Mouse (Mus musculus): ENCODE measurements around the gene Eml6. TPM values are rescaled to one million over a fixed set of nuclear protein-coding genes. Genes with fewer than 3 reads are reported as not detected.

Eml6 gene
- polyA plus RNA-seq, 1 experiment from 2014 or later: 0.13 TPM

DNA sequence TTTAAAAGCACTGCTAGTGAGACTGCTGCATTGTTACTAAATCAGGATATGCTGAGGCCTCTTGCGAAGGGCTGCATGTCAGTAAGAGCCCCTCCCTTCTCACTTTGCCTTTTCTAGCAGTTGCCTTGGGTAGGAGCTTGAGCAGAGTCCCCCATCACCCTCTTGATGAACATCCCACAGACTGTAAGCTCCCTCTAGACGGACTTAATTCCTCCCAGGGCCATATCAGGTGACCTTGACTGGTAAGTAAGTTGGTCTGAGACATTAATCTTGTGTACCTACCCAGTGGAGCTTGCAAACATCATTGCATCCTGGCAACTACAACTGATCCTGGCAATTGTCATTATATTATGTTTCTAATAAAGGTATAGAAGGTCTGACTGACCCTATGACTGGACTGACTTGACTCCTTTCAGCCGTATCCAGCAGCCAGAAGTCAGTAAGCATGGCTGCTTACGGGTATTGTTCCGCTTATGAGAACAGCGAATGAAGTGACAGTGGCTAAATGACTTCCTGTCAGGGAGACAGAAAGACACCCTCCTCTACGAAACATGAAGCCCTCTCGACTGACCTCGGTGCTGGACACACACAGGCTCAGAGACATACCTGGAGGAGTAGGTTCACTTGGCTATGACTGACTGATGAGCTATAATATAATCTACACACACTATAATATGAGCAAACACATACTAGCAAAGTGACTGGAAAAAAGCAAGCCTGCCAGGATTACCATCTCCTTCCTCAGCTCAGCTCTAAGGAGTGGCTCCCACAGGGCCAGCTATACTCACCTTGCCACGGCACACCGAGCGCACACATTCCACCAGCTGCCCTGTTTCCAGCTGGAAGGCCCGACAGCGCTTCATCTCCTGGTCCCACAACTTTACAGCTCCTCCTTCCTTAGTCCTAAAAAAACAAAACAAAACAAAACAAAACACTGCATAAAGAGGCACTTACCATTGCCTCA is 273.9 kb downstream of the Eml6 start:
- no peaks in the 10 kb centered on the region for H3K27me3 ChIP-seq (ENCODE audit: insufficient read depth, low read length)
- no peak overlapping the region for H3K27ac ChIP-seq (ENCODE audit: low read depth)
- H3K4me1 ChIP-seq (ENCODE audit: insufficient read depth): no peaks in the 10 kb centered on the region
- H3K9me3 ChIP-seq (ENCODE audit: low read length): no peaks in the 10 kb centered on the region
- H3K36me3 ChIP-seq (replicated peaks; ENCODE audit: insufficient read depth, low read length): no peaks in the 10 kb centered on the region
- H3K9ac ChIP-seq (replicated peaks): no peak overlapping the region
- DNase-seq (no peak), ATAC-seq (no peak)
- H3K4me3 ChIP-seq (ENCODE audit: low read depth, low read length): no peak overlapping the region
- WGBS (ENCODE audit: insufficient replicate concordance): 87% methylated on average over 14 of the region's 14 CpGs
- no peak for TF ChIP-seq EP300 (IDR thresholded peaks at IDR 0.05; ENCODE audit: low read depth)
- TF ChIP-seq CTCF (IDR thresholded peaks at IDR 0.05; ENCODE audit: low read depth): no peak
- H3K4me2 ChIP-seq (ENCODE audit: low read depth, low read length): no peak overlapping the region

DNA sequence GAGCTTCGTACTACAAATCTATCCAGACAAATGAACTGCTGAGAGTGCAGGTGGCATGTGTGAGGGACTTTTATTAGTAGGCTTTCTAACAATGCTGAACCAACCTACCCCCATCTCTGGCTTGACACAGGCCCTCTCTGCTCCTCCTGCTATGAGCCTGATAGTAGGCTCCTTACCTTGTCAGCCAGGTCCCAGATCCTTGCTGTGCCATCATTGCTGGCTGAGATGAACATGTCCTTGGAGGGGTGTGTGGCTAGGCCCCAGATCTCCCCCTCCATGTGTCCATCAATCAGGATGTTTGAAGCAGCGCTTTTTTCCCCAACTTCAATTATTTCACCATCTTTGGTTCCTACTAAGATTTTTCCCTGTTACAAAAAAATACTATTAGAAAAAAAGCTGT is 274.8 kb downstream of the Eml6 start:
- H3K36me3 ChIP-seq (replicated peaks; ENCODE audit: insufficient read depth, low read length): 0 out of 2 replicates have a peak, but pooled peaks cover 5% of the 10 kb centered on the region
- H3K4me3 ChIP-seq (ENCODE audit: low read depth, low read length): no peak overlapping the region
- no peak overlapping the region for H3K27ac ChIP-seq (ENCODE audit: low read depth)
- 82% methylated on average over 2 of the region's 2 CpGs for WGBS (ENCODE audit: insufficient replicate concordance)
- no peak overlapping the region for H3K4me2 ChIP-seq (ENCODE audit: low read depth, low read length)
- TF ChIP-seq CTCF (IDR thresholded peaks at IDR 0.05; ENCODE audit: low read depth): no peak
- no peak for TF ChIP-seq EP300 (IDR thresholded peaks at IDR 0.05; ENCODE audit: low read depth)
- H3K27me3 ChIP-seq (ENCODE audit: insufficient read depth, low read length): no peaks in the 10 kb centered on the region
- ATAC-seq (no peak), DNase-seq (no peak)
- H3K9me3 ChIP-seq (ENCODE audit: low read length): no peaks in the 10 kb centered on the region
- H3K4me1 ChIP-seq (ENCODE audit: insufficient read depth): no peaks in the 10 kb centered on the region
- no peak overlapping the region for H3K9ac ChIP-seq (replicated peaks)

DNA sequence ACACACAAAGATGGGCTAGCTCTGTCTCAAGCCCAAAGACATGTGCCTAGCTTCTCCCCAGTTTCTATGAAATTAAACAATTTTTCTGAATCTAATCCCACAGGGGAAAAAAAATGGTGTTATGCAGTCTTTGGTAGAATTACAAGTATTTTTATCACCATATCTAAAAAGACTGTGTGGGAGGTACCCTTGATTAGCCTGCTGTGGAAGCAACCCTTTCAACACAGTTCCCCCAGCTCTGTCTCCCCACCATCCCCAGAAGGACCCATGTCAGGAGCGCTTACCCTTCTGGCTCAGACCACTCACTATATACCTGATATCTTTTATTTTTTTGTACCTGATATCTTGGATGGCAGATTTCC is 276.4 kb downstream of the Eml6 start:
- no peak for DNase-seq
- no peaks in the 10 kb centered on the region for H3K27me3 ChIP-seq (ENCODE audit: insufficient read depth, low read length)
- 84% methylated on average over 1 of the region's 1 CpGs for WGBS (ENCODE audit: insufficient replicate concordance)
- no peaks in the 10 kb centered on the region for H3K4me1 ChIP-seq (ENCODE audit: insufficient read depth)
- H3K9me3 ChIP-seq (ENCODE audit: low read length): no peaks in the 10 kb centered on the region
- no peak for TF ChIP-seq EP300 (IDR thresholded peaks at IDR 0.05; ENCODE audit: low read depth)
- TF ChIP-seq CTCF (IDR thresholded peaks at IDR 0.05; ENCODE audit: low read depth): no peak
- no peak overlapping the region for H3K4me3 ChIP-seq (ENCODE audit: low read depth, low read length)
- no peak overlapping the region for H3K4me2 ChIP-seq (ENCODE audit: low read depth, low read length)
- H3K27ac ChIP-seq (ENCODE audit: low read depth): no peak overlapping the region
- no peak for ATAC-seq
- H3K9ac ChIP-seq (replicated peaks): no peak overlapping the region
- 0 out of 2 replicates have a peak, but pooled peaks cover 5% of the 10 kb centered on the region for H3K36me3 ChIP-seq (replicated peaks; ENCODE audit: insufficient read depth, low read length)

DNA sequence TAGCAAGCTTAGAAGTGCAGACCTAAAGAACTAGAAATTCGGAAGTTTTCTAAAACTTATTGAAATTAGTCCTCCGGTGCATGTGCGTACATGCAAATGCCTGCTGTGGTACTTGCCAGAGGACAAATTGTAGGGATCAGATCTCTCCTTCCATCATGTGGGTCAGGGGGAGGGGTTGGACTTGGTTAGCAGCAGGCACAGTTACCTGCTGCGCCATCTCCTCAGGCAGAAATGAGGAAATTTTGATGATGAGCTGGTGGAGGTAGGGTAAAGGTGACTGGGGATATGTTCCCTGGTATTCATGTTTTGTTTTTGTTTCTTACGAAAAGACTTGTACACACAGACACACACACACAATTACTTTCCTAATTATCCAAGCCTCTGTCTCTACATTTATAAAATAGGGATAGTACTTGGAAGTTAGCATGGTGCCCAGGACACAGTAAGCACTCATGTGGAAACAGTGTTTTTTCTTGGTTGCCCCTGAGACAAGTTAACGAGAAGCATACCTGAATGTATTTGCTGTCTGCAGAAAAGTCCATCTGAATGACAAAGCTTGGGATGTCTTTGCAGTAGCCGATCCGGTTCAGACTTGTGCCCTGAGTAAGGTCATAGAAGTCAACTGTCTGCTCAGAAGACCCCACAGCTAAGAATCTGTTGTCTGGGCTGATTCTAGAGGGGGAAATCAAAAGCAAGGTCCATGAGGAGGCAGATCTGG is 276.9 kb downstream of the Eml6 start:
- no peak overlapping the region for H3K4me2 ChIP-seq (ENCODE audit: low read depth, low read length)
- no peak for DNase-seq
- ATAC-seq: no peak
- H3K27me3 ChIP-seq (ENCODE audit: insufficient read depth, low read length): no peaks in the 10 kb centered on the region
- TF ChIP-seq EP300 (IDR thresholded peaks at IDR 0.05; ENCODE audit: low read depth) (no peak), CTCF (IDR thresholded peaks at IDR 0.05; ENCODE audit: low read depth) (no peak)
- no peak overlapping the region for H3K9ac ChIP-seq (replicated peaks)
- H3K9me3 ChIP-seq (ENCODE audit: low read length): no peaks in the 10 kb centered on the region
- no peak overlapping the region for H3K27ac ChIP-seq (ENCODE audit: low read depth)
- no peaks in the 10 kb centered on the region for H3K4me1 ChIP-seq (ENCODE audit: insufficient read depth)
- no peak overlapping the region for H3K4me3 ChIP-seq (ENCODE audit: low read depth, low read length)
- WGBS (ENCODE audit: insufficient replicate concordance): 89% methylated on average over 8 of the region's 8 CpGs
- H3K36me3 ChIP-seq (replicated peaks; ENCODE audit: insufficient read depth, low read length): 0 out of 2 replicates have a peak, but pooled peaks cover 5% of the 10 kb centered on the region

DNA sequence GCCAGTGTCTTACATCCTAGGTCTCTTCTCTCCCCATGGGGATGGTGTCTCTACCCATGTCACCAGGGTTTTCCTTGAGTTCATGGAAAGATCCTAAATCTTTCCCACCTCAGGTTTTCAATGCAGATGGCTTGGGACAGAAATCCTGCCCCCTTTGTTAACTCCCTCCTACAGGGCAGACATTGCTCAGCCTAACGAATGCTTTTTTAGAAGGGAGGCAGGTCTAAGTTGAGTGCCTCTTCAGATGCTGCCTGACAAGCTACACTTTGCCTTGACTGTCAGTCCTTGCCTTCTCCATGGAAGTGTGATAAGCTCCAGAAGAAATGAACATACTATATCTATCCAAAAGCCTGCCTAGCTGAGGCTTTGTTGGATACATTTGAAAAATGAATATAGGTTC is 278.0 kb downstream of the Eml6 start:
- TF ChIP-seq EP300 (IDR thresholded peaks at IDR 0.05; ENCODE audit: low read depth) (no peak), CTCF (IDR thresholded peaks at IDR 0.05; ENCODE audit: low read depth) (no peak)

DNA sequence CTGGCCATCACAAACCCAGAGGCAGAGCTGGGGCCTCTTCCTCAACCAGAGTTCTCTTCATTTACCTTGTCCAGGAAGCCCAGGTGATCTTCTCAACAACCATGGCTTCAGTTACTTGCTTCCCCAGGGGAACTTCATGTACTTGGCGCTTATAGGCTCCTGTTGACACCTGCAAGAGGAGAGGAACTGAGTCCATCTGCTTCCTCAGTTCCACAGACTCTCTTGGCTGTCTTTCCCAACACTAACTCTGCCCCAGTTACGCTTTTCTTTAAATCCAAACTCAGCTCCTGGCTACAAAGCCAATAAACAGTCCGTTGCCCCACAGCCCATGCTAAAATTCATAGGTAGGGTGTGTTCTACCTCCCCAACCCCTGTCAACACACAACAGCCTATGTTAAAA is 278.5 kb downstream of the Eml6 start:
- no peak for DNase-seq
- WGBS (ENCODE audit: insufficient replicate concordance): 85% methylated on average over 3 of the region's 3 CpGs
- no peaks in the 10 kb centered on the region for H3K4me1 ChIP-seq (ENCODE audit: insufficient read depth)
- no peaks in the 10 kb centered on the region for H3K27me3 ChIP-seq (ENCODE audit: insufficient read depth, low read length)
- H3K36me3 ChIP-seq (replicated peaks; ENCODE audit: insufficient read depth, low read length): peaks cover 11% of the 10 kb centered on the region; the same call in 1 of the 2 replicates
- no peak for ATAC-seq
- no peak overlapping the region for H3K27ac ChIP-seq (ENCODE audit: low read depth)
- no peak overlapping the region for H3K9ac ChIP-seq (replicated peaks)
- H3K4me3 ChIP-seq (ENCODE audit: low read depth, low read length): no peak overlapping the region
- TF ChIP-seq CTCF (IDR thresholded peaks at IDR 0.05; ENCODE audit: low read depth): no peak
- no peak for TF ChIP-seq EP300 (IDR thresholded peaks at IDR 0.05; ENCODE audit: low read depth)
- no peak overlapping the region for H3K4me2 ChIP-seq (ENCODE audit: low read depth, low read length)
- H3K9me3 ChIP-seq (ENCODE audit: low read length): no peaks in the 10 kb centered on the region

More for the DNA sequence above, 278.0 kb downstream of the Eml6 start:
- H3K36me3 ChIP-seq (replicated peaks; ENCODE audit: insufficient read depth, low read length): peaks cover 11% of the 10 kb centered on the region; the same call in 1 of the 2 replicates
- no peaks in the 10 kb centered on the region for H3K9me3 ChIP-seq (ENCODE audit: low read length)
- H3K27me3 ChIP-seq (ENCODE audit: insufficient read depth, low read length): no peaks in the 10 kb centered on the region
- DNase-seq: no peak
- WGBS (ENCODE audit: insufficient replicate concordance): 83% methylated on average over 1 of the region's 1 CpGs
- H3K27ac ChIP-seq (ENCODE audit: low read depth): no peak overlapping the region
- no peak overlapping the region for H3K4me3 ChIP-seq (ENCODE audit: low read depth, low read length)
- no peak overlapping the region for H3K9ac ChIP-seq (replicated peaks)
- ATAC-seq: no peak
- no peaks in the 10 kb centered on the region for H3K4me1 ChIP-seq (ENCODE audit: insufficient read depth)
- no peak overlapping the region for H3K4me2 ChIP-seq (ENCODE audit: low read depth, low read length)
